Mouse (Mus musculus): ENCODE results near the gene Mcee.

GRCm38 (mm10) chr7:64424861-64425260, 32.5 kb downstream of the Mcee start:
- no peak for TF ChIP-seq CTCF (IDR thresholded peaks at IDR 0.05; ENCODE audit: low read depth, low read length)
- no peak for TF ChIP-seq POLR2A (IDR thresholded peaks at IDR 0.05; ENCODE audit: borderline replicate concordance, low read depth, low read length)
